Mouse (Mus musculus): ENCODE measurements around the gene Srbd1. TPM values are rescaled to one million over a fixed set of nuclear protein-coding genes. Genes with fewer than 3 reads are reported as not detected.

Srbd1 gene
- polyA plus RNA-seq, 1 experiment from 2014 or later, result 25.4 TPM

- 76% methylated on average over 4 of the region's 4 CpGs for WGBS
- no peak for DNase-seq (ENCODE audit: extremely low spot score, low spot score)
- peaks cover 8% of the 10 kb centered on the region; the same call in 1 of the 2 replicates for H3K4me1 ChIP-seq
Observed at GRCm38 (mm10) chr17:85987531-85987930, 157.4 kb downstream of the Srbd1 start.

DNA sequence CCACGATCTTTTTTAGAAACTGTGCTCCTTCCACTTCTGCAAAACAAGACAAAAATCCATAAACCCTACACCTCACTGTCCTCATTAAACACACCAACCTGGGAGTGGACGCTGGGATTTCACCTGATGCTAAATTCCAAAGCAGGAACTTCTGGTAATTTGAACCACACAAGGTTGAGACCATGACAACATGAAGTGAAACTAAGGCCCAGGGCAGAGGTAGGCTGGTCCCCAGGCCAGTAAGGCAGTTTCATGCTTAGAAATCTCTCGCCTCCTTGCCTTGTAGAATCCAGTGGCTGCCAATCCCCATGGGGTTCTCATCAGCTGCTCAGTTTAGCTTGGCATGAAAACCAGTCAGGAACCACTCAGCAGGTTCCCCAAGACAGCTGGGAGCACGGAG, 158.4 kb downstream of the Srbd1 start:
- no peak for DNase-seq (ENCODE audit: extremely low spot score, low spot score)
- H3K4me3 ChIP-seq, result no peak overlapping the region
- H3K4me1 ChIP-seq, result peaks cover 8% of the 10 kb centered on the region; the same call in 1 of the 2 replicates
- H3K27me3 ChIP-seq (ENCODE audit: poor library complexity, severe bottlenecking), result no peaks in the 10 kb centered on the region
- no peak overlapping the region; the same call in 1 of the 2 replicates for H3K27ac ChIP-seq
- peaks cover 29% of the 10 kb centered on the region for H3K36me3 ChIP-seq (replicated peaks)
- H3K9me3 ChIP-seq, result no peaks in the 10 kb centered on the region
- 89% methylated on average over 4 of the region's 4 CpGs for WGBS

More at GRCm38 (mm10) chr17:85987531-85987930, 157.4 kb downstream of the Srbd1 start:
- Histone ChIP-seq H3K27ac (no peak overlapping the region), H3K36me3 (replicated peaks) (peaks cover 29% of the 10 kb centered on the region), H3K9me3 (no peaks in the 10 kb centered on the region), H3K4me3 (no peak overlapping the region), H3K27me3 (ENCODE audit: poor library complexity, severe bottlenecking) (no peaks in the 10 kb centered on the region)

- Histone ChIP-seq H3K4me3 (no peak overlapping the region), H3K9me3 (no peaks in the 10 kb centered on the region), H3K27ac (no peak overlapping the region), H3K27me3 (ENCODE audit: poor library complexity, severe bottlenecking) (no peaks in the 10 kb centered on the region), H3K36me3 (replicated peaks) (peaks cover 29% of the 10 kb centered on the region), H3K4me1 (peaks cover 8% of the 10 kb centered on the region; the same call in 1 of the 2 replicates)
- WGBS, result 95% methylated on average over 2 of the region's 2 CpGs
- DNase-seq (ENCODE audit: extremely low spot score, low spot score), result no peak
Observed at GRCm38 (mm10) chr17:85986181-85986580, 158.8 kb downstream of the Srbd1 start.

DNA sequence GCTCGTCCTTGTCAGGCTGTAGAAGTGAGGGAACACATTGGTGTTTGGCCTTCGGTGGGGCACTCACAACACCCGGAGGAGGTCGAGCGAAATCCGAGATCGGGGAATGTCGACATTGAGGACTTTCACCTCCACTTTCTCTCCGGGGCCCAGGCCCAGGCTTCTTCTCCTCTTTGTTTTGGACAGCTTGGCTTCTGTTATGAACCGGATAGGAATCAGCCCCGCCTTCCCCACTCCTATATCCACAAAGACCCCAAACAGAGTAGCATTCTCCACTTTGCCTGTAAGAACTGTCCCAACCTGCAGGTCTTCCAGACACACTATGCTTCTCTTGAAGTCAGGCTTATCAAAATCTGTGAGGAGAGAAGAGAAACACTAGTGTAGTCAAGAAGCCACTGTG, 159.8 kb downstream of the Srbd1 start:
- H3K36me3 ChIP-seq (replicated peaks), result peaks cover 29% of the 10 kb centered on the region
- no peak for DNase-seq (ENCODE audit: extremely low spot score, low spot score)
- H3K27ac ChIP-seq, result no peak overlapping the region
- H3K4me1 ChIP-seq, result peaks cover 8% of the 10 kb centered on the region; the same call in 1 of the 2 replicates
- no peaks in the 10 kb centered on the region for H3K9me3 ChIP-seq
- no peak overlapping the region for H3K4me3 ChIP-seq
- no peaks in the 10 kb centered on the region for H3K27me3 ChIP-seq (ENCODE audit: poor library complexity, severe bottlenecking)
- 88% methylated on average over 11 of the region's 11 CpGs for WGBS

GRCm38 (mm10) chr17:85982271-85982670, 162.7 kb downstream of the Srbd1 start:
- Histone ChIP-seq H3K27ac (no peak overlapping the region), H3K27me3 (ENCODE audit: poor library complexity, severe bottlenecking) (no peaks in the 10 kb centered on the region), H3K4me1 (peaks cover 6% of the 10 kb centered on the region; the same call in 1 of the 2 replicates), H3K36me3 (replicated peaks) (peaks cover 22% of the 10 kb centered on the region), H3K4me3 (no peak overlapping the region), H3K9me3 (no peaks in the 10 kb centered on the region)
- no peak for DNase-seq (ENCODE audit: extremely low spot score, low spot score)
- WGBS, result 94% methylated on average over 4 of the region's 4 CpGs

GRCm38 (mm10) chr17:85981869-85982268, 163.1 kb downstream of the Srbd1 start:
- Histone ChIP-seq H3K36me3 (replicated peaks) (peaks cover 22% of the 10 kb centered on the region), H3K4me3 (no peak overlapping the region), H3K4me1 (peaks cover 6% of the 10 kb centered on the region; the same call in 1 of the 2 replicates), H3K27me3 (ENCODE audit: poor library complexity, severe bottlenecking) (no peaks in the 10 kb centered on the region), H3K9me3 (no peaks in the 10 kb centered on the region), H3K27ac (no peak overlapping the region)
- 97% methylated on average over 3 of the region's 3 CpGs for WGBS
- DNase-seq (ENCODE audit: extremely low spot score, low spot score), result no peak

- no peaks in the 10 kb centered on the region for H3K9me3 ChIP-seq
- H3K27ac ChIP-seq, result no peak overlapping the region
- H3K4me1 ChIP-seq, result no peaks in the 10 kb centered on the region
- H3K4me3 ChIP-seq, result no peak overlapping the region
- 87% methylated on average over 8 of the region's 8 CpGs for WGBS
- no peaks in the 10 kb centered on the region for H3K27me3 ChIP-seq (ENCODE audit: poor library complexity, severe bottlenecking)
- peaks cover 12% of the 10 kb centered on the region for H3K36me3 ChIP-seq (replicated peaks)
- DNase-seq (ENCODE audit: extremely low spot score, low spot score), result no peak
Observed at GRCm38 (mm10) chr17:85978876-85979275, 166.1 kb downstream of the Srbd1 start.

- Histone ChIP-seq H3K4me1 (peaks cover 15% of the 10 kb centered on the region), H3K36me3 (replicated peaks) (no peaks in the 10 kb centered on the region), H3K27ac (no peak overlapping the region), H3K9me3 (no peaks in the 10 kb centered on the region), H3K4me3 (no peak overlapping the region), H3K27me3 (ENCODE audit: poor library complexity, severe bottlenecking) (no peaks in the 10 kb centered on the region)
- 85% methylated on average over 5 of the region's 5 CpGs for WGBS
- DNase-seq (ENCODE audit: extremely low spot score, low spot score), result no peak
Observed at GRCm38 (mm10) chr17:85975077-85975476, 169.9 kb downstream of the Srbd1 start.

DNA sequence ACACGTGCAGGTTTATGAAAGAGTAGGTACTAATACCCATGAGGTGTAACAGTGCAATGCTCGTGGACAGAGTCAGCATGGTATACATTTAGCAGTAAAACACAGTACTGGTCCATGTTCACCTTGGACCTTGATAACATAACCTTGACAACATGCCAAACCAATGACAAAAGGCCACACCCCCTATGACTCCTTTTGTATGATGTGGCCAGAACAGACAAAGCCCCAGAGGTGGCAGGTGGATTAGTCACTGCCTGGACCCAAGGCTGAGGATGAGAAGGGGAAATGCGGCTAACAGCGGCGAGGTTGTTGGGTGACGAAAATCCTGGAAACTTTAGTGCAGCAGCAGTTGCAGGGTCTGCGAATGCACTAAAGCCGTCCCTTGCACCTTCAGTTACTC, 170.4 kb downstream of the Srbd1 start:
- 87% methylated on average over 8 of the region's 8 CpGs for WGBS
- Histone ChIP-seq H3K4me3 (no peak overlapping the region), H3K36me3 (replicated peaks) (no peaks in the 10 kb centered on the region), H3K4me1 (peaks cover 19% of the 10 kb centered on the region), H3K27me3 (ENCODE audit: poor library complexity, severe bottlenecking) (no peaks in the 10 kb centered on the region), H3K9me3 (no peaks in the 10 kb centered on the region), H3K27ac (no peak overlapping the region)
- no peak for DNase-seq (ENCODE audit: extremely low spot score, low spot score)

DNA sequence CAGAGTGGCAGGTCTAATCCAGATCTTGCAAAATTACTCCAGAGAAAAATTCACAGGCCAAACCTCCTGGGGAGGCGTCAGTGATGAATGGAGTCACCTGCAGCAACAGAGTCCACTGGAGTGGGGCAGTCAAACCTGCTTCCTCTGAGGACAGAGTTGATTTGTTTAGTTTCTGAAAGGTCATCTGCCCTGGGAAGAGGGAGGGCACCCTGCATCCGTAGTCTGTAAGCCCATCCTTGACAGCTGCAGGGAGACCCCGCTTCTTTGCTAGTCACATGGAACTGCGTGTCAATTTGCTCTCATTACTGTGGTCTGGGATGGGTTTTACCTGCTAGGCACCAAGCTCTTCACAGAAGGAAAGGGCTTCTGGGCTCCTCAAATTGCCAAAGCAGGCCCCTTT, 173.9 kb downstream of the Srbd1 start:
- Histone ChIP-seq H3K9me3 (no peaks in the 10 kb centered on the region), H3K4me3 (no peak overlapping the region), H3K27me3 (ENCODE audit: poor library complexity, severe bottlenecking) (no peaks in the 10 kb centered on the region), H3K4me1 (peaks cover 19% of the 10 kb centered on the region), H3K27ac (no peak overlapping the region), H3K36me3 (replicated peaks) (no peaks in the 10 kb centered on the region)
- WGBS, result 57% methylated on average over 4 of the region's 4 CpGs
- DNase-seq (ENCODE audit: extremely low spot score, low spot score), result no peak

- no peaks in the 10 kb centered on the region for H3K27me3 ChIP-seq (ENCODE audit: poor library complexity, severe bottlenecking)
- 59% methylated on average over 6 of the region's 6 CpGs for WGBS
- H3K9me3 ChIP-seq, result no peaks in the 10 kb centered on the region
- no peak for DNase-seq (ENCODE audit: extremely low spot score, low spot score)
- H3K4me3 ChIP-seq, result no peak overlapping the region
- H3K36me3 ChIP-seq (replicated peaks), result no peaks in the 10 kb centered on the region
- H3K4me1 ChIP-seq, result peaks cover 12% of the 10 kb centered on the region; the same call in 1 of the 2 replicates
- no peak overlapping the region for H3K27ac ChIP-seq
Observed at GRCm38 (mm10) chr17:85961653-85962052, 183.3 kb downstream of the Srbd1 start.

DNA sequence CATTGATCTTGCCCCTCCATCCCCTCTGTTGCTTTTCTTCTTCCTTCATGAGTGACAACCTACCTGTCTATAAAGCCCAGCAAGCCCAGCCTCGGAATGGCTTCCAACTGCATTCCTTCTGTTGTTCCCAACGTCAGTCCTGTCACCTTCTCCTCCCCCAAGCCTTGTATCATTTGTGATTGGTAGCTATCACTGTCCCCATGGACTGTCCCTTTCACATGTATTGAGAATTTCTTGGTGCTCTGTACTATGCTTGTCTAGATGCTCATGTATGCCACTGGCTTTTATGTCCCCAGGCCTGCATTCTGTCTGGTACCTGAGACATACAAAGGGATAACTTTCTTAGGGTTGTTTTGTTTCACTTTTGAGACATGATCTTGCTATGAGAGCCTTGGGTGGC, 193.2 kb downstream of the Srbd1 start:
- no peak for DNase-seq (ENCODE audit: extremely low spot score, low spot score)
- H3K27me3 ChIP-seq (ENCODE audit: poor library complexity, severe bottlenecking), result no peaks in the 10 kb centered on the region
- H3K36me3 ChIP-seq (replicated peaks), result no peaks in the 10 kb centered on the region
- 72% methylated on average over 2 of the region's 2 CpGs for WGBS
- H3K4me3 ChIP-seq, result no peak overlapping the region
- H3K9me3 ChIP-seq, result no peaks in the 10 kb centered on the region
- H3K4me1 ChIP-seq, result peaks cover 13% of the 10 kb centered on the region
- no peak overlapping the region for H3K27ac ChIP-seq

GRCm38 (mm10) chr17:85949919-85950505, 195.0 kb downstream of the Srbd1 start:
- Histone ChIP-seq H3K9me3 (no peaks in the 10 kb centered on the region), H3K36me3 (replicated peaks) (no peaks in the 10 kb centered on the region), H3K27ac (no peak overlapping the region), H3K4me3 (no peak overlapping the region), H3K4me1 (peaks cover 16% of the 10 kb centered on the region), H3K27me3 (ENCODE audit: poor library complexity, severe bottlenecking) (peaks cover 1% of the 10 kb centered on the region; the same call in 1 of the 2 replicates)
- DNase-seq (ENCODE audit: extremely low spot score, low spot score), result no peak
- WGBS, result 58% methylated on average over 14 of the region's 14 CpGs
